Mouse (Mus musculus) cerebellum, postnatal 36 days (tissue): ENCODE measurements around the gene Dchs2.
"Not testable (repeated sequence)": the region's sequence is repeated elsewhere in the genome, so short reads cannot be mapped to it uniquely, and the experiment has no call there.

Experiments used
- DNase-seq, 2 experiments: peaks; one replicate each; pipeline ENCODE4 v3.0.0; 2021 to 2022; ENCODE audit warnings: mixed read lengths in 2 of 2

Dchs2 gene

DNA sequence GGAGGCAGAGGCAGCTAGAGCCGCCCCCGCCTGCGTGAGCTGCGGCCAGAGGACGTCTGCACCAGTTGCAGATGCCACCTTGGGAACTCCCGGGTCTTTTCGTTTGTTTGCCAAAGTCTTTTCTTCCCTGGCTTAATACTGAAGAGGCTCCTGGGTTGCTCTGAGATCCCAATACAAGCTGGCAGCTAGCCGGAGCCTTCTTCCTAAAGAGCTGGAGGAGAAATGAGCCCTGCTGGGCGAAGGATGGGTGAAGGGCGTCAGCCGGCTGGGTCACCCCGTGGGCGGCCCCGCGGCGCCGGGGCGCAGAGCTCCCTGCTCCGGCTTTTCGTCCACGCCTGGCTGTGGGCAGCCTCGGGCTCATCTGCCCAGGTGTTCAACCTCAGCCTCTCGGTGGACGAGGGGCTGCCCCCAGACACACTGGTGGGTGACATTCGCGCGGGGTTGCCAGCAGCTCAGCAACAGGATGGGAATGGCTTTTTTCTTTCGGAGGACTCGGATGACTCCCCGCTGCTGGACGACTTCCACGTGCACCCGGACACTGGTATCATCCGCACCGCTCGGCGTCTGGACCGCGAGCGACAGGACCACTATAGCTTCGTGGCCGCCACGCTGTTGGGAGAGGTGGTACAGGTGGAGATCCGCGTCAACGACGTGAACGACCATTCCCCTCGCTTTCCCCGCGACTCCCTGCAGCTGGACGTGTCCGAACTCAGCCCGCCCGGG is at the start of gene Dchs2:
TSS of gene Dchs2 (plus strand) at position 223 of the 723 bp plus-strand sequence.
- DNase-seq = peak; percentile 5 to 7

DNA sequence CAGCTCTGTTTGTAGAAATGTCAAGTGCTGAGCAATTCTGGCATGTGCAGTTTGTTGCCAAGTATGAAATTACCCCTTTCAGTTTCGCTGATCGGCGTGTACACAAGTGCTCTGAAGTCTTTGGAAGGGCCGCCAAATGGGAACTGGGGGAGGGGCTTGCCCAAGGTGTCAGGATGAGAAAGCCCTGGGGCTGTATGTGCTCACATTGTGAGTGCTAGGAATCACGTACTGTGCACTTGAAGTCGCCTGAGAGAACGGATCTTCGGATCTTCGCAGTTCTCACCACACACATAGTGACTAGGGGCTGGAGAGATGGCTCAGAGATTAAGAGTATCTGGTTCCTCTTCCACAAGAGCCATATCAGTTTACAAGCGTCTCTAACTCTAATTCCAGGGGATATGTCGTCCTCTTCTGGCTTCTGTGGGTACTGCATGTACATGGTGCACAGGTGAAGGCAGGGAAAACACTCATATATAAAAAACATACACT is 47.1 kb upstream of the Dchs2 start:
- DNase-seq = peak; percentile 50 to 59

DNA sequence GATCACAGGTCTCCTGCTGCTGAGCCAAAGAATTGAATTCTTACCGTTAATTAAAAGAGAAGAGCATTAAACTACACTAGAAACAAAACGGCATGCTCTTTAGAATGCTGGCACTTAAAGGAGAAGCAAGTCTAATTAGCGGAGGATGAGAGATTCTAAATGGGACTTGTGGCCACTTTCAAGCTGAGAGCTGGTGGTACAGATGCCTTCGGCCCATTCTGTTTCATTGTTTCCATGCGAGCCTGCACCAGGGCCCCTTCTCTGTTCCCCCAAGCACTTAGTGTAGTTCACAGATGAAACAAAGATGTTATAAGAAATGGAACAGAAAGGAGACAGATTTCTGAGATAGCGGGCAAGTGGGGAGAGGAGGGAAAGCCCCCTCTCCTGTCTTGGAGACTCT is 30.2 kb upstream of the Dchs2 start:
- DNase-seq = no peak

DNA sequence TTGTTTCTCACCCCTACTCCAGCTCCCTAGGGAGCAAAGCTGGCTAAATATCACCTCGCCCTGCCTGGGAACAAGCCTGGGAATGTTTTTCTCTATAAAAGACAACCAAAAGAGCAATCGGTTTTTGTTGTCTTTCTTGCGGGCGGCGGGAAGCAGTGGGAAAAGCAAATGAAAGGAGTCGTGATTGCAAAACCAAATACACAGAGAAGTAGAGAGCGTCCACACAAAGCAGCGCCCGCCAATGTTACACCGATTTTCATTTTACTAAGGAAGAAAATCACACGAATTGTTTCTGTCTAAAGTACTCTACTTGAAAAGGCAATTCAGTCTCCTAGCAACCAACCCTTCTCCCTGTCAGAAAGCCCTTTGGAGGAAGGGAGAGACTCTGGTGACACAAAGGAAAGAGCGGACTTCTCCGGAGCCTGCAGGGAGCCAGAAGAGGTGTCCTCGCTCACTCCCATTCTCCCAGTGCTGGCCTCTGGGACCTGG is 29.2 kb upstream of the Dchs2 start:
- no peak for DNase-seq

DNA sequence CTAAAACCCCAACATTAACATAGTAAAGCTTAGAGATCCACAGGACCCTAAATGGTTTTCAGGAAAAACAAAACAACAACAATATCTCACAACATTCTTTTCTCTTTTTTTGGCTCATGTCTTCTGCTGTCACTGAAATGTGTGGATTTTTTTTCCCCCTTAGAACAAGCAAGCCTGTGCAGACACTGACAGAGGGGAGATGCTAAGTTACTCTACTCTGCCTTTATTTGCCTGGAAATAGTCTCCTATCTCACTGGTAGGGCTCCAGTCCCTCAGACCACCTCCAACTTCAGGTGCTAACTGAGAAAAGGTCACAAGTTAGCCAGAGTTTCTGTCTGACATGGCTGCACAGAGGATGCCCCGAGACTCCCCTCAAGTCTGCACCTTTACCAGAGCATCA is 28.6 kb upstream of the Dchs2 start:
- no peak for DNase-seq

DNA sequence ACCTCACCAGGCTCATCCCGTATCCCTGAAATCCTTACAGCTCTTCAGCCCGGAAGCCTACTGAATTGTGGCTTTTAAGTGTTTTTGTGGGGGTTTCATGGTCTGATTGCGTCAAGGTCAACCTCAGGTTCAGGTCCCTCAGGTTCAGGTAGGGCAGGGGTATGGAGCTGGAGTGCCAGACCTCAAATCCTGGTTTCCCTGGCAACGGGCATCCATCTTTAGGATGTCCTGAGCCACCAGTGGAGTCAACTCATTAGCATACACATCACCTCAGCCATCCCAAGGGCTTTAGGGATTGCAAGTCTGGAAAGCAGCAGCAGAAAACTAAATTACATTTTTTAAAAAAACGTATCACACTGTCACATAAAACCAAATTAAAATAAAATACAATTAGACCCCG is 28.1 kb upstream of the Dchs2 start:
- no peak for DNase-seq

DNA sequence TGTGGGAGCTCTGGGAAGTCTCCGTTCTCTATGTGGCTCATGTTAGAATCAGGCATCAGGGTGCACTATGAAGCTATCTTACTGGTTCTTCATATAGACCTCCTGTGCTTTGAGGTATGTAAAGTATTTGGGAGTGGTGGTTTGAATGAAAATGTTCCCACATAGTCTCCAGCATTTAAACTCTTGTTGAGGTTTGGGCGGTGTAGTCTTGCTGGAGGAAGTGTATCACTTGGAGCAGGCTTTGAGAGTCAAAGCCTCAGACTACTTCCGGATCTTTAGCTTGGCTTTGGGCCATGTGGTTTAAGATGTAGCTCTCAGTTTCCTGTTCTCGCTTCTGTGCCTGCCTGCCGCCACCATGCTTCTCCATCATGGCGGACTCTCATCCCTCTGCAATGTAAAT is 25.5 kb upstream of the Dchs2 start:
- no peak for DNase-seq

DNA sequence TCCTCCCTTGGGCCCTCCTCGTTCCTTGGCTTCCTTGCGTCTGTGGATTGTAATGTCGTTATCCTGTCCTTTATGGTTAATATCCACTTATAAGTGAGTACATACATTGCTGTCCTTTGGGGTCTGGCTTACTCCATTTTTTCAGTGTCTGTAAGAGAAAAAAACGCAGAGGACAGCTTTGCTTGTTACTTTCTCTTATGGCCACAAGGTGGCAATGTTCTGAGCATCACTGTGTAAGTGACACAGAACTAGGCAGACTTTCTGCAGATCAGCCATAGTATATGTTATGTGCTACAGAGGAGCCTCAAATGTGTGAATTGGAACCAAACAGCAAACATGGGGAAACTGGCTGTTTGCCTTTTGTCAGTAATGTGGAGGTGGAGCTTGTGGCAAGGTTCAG is 17.6 kb upstream of the Dchs2 start:
- no peak for DNase-seq

DNA sequence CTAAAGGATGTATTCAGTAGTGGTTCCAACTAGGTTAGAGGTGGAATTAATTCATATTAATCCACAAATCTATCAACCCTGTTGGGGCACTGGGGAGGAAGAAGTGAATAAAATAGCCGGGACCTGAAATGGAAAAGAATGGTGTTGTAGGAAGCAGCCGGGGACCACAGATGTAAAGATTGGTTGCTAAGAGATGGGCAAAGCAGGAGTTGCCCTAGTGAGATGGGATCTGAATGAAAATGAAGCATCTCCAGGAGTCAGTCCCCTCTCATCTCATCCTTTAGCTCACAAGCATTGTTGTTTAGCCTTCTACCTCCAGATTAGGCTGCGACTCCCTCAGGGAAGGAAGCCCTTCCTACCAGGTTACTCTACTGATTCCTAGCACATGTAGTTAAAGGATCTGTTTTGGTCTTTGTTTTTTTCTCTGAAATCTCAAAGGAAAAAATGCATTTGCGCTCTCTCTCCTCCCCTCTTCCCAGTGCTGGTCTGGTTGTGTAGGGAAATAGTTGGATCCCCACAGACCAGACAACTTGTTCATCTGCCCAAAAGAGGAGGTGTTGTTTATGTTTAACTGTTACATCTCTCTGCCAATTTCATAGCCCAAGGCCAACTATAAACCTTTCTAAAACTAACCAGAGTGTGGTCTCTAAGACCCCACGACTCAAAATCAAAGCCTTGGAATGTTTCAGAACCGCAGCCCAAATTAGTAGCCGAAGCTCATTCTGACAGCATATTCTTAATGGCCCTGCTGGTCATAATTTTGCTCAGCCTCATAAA is 16.1 kb upstream of the Dchs2 start:
- DNase-seq = no peak

DNA sequence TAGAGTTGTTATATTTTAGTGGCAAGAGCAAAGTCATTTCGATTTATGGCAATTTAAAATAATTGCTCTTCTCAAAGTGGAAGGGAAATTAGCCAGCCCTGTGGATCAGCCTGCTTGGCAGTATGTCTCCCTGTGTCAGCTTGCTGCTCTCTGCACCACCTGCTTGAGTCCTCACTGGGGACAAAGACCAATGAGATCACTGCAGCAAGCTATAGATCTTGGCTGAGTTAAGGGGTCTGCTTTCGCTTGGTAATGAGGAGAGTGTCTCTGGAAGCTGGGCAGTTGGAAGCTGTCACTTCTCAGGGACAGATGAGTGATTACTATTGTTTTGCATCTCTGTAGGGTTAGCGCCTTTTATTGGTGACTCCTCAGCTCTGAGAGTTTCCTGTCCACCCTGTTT is 14.9 kb upstream of the Dchs2 start:
- DNase-seq = no peak

DNA sequence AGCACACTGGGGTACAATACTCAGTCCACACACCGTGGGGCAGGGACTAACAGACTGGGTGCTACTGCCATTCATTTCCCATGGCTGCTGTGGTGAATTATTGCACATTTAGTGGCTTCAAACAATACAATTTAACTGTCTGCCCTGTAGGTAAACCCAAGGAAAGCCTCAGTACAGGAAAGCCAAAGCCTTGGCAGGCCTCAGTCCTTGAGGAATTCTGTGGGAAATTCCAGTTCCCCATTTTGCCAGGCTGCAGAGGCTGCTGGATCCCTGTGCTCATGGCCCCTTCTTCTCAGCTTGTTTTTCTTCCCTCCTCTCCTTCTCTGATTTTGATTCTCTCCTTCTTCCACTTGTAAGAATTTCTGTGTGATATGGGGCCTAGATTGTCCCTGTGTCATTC is 12.8 kb upstream of the Dchs2 start:
- no peak for DNase-seq

DNA sequence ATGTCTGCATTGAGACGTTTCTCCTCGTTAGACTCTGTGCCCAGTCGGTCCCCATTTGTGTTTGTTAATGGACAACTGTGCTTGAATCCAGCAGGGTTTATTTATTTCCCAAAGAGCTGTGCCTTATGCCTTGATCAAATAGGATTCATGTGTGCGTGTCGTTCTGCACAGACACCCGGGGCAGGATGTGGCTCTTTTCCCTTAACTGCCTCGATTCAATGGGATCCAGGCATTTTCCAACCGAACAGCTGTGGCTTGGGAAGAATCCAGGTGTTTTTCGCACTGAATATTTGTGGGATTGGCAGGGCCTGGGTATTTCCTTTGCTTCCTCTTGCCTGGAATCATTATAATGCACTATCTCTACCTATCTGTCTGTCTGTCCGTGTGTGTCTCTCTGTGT is 10.2 kb upstream of the Dchs2 start:
- no peak for DNase-seq

DNA sequence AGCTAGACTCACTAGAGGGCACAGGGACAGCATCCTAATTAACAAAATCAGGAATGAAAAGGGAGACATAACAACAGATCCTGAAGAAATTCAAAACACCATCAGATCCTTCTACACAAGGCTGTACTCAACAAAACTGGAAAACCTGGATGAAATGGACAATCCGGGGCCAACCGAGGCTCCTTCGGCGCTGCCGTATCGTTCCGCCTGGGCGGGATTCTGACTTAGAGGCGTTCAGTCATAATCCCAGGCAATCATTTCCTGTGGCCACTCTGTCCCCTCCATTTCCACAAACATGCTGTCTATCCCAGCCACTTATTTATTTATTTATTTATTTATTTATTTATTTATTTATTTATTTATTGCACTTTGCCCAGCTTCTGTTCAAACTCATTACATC is 3.8 kb upstream of the Dchs2 start:
- DNase-seq = not testable (repeated sequence)

DNA sequence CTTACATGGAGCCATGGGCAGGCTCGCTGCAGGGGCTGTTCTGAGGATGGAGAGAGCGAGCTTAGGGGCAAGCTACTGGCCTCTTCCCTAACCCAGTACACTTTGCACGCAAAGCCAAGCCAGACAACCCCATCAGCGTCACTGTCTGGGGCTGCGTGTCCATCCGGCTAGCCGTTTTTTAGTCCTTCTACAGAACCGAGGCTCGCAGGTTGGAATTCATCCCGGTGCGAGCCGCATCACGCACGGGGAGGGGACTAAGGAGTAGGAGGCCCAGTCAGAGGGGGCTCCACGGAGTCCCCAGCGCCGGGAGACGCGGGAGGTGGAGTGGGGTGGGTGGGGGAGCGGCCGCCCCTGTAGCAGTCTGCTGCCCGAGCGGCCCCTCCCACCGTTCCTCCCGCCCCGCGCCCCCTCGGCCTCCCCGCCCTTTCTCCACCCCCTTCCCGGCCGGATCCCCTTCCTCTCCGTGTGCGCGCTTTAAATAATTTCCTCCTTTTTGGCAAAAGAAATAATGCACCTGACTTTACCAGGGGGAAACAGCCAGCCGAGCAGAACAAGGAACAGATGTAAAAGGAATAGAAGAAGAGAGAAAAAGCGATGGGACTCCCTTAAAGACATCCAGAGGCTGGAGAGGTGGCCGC is 541 bp upstream of the Dchs2 start:
- DNase-seq = peak in 1 of 2 experiments; percentile 8

DNA sequence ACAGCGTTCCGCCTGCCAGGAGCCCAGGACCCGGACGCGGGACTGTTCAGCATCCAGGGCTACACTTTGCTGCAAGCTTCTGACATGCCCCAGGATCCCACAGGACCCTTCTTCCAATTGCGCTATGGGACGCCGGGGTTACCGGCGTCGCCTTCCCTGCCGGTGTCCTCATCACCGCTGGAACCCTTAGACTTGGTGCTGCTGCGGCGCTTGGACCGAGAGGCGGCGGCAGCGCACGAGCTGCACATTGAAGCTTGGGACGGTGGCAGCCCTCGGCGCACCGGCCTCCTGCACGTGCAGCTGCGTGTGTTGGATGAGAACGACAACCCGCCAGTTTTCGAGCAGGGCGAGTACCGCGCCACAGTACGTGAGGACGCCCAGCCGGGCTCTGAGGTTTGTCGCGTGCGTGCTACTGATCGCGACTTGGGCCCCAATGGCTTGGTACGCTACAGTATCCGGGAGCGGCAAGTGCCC is 738 bp downstream of the Dchs2 start:
- peak in 1 of 2 experiments; percentile 9 for DNase-seq

DNA sequence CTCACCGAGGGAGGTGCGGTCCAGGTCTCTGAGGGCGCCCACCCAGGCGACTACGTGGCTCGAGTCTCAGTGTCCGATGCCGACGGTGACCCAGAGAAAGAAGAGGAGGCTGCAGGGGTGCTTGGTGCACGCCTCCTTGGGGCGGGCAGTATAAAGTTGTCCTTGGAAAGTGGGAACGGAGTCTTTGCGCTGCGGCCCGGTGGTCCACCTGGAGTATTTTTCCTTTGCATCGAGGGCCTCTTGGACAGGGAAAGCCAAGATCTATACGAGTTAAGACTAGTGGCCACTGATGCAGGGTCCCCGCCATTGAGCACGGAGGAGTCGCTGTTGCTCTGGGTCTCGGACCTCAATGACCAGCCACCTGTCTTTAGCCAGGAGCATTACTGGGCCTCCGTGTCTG is 1.4 kb downstream of the Dchs2 start:
- no peak for DNase-seq

DNA sequence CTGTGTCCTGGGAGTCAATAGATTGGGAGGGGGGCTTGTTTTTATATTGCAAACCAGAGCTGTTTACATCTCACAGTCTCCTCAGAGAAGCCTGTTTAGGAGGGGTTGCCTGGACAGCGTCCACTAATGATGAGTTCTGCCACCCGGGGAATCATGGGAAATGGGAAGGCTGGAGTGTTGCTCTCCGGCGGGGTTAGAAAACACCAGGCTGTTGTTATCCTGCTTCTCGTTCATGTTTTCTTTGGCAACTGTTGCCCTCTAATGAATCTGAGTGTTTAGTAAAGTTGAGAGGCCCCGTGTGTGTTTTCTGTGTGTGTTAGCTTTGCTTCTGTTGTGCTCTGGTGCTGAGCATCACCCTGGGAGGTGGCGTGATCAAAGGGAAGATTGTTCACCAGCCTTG is 8.7 kb downstream of the Dchs2 start:
- no peak for DNase-seq

DNA sequence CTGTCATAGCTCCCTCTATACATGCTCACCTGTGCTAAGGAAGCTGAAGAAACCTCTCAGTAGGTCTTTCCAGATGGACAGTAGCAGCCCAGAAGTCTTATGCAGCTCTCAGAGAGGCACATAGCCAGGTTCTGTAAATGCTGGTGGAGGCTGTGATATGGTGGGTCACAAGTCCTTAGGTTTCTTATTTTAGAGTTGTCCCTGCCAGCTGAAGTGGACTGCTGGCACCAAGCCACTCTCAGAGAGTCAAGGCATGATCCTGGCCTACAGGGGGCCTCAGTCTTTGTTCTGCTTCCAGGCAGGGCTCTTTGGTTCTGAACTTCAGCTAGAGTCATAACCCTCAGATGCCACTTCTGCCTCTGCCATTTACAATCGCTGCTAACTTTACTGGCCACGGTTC is 11.1 kb downstream of the Dchs2 start:
- no peak for DNase-seq

DNA sequence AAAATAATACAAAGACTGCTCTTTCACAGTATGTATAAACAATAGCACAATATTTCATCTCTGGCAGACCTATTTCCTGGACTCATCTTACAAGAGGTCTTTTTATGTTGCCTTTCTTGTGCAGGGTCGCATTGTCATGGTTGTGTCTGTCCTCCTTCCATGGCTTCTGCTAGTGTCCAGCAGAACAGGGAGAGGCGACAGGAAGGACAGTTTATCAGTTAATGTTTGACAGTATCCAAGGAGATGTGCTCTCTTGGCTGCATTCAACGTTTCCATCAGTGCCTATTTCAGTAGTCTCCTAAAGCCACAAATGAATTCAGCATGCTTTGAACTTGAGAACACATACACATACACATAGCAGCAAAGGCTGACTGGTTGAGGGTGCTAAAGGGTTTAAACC is 17.9 kb downstream of the Dchs2 start:
- no peak for DNase-seq

DNA sequence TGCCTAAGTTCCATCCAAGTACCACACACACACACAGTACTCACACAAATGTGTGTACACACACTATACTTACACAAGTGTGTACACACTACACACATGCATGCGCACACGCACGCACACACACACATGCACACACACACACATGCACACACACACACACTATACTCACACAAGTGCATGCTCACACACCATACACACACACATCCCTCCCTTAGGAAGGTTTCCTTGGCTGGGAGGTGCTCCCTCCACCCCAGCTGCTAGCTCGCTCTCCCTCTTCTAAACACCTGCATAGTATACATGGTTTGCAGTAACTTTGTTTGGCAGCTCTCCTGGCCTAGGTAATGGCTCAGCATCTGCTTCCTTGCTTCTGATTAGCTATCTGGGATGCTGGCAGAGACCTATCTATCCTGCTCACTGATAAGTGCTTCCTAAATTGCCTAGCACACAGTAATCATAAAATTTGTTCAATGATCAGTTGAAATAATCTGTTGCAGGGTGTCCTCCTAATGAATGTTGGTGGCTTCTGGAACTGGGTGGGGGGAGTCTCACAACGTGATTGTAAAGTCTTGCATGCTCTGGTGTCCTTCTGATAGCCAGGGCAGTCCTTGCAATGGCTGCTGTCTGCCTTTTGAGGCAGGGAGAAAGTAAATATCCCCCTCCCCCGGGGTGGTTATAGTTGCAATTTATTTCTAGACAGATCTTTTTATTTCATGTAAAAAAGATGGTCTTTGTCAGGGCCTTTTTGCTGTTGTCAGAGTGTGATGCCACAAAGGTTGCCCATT is 19.7 kb downstream of the Dchs2 start:
- no peak for DNase-seq

DNA sequence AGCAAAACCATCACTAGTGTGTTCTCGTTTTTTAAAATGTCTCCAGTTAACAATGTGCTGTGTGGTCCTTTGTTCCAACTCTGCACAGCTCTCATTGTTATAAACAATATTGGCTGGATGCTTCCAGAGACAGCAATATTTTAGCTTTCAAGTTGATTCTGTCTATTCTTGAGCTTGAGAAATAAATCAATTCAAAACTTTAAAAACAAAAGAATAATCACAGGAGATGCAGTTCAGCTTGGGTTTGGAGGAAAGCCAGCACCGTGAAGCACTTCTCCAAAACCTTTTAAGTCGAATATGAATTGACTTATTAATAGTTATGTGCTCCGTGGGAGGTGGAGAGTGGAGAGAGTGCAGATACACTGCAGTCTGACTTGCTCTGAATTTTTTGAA is 20.3 kb downstream of the Dchs2 start:
- DNase-seq = no peak

DNA sequence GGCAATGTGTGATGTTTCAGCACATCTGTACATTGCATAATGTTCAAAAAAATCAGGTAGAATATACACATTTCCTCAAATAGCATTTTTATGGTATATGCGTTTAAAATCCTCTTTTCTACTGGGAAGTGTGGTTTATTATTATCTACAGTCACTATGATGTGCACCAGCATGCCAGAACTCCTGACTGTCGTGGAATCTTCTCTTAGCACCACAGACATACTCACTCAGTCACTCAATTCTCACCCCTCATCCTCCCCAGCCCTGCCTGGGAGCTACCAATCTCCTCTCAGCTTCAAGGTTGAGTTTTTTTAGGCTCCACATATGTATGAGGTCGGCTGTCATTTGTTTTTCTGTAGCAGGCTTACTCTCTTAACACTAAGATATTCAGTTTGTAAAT is 20.8 kb downstream of the Dchs2 start:
- DNase-seq = no peak

DNA sequence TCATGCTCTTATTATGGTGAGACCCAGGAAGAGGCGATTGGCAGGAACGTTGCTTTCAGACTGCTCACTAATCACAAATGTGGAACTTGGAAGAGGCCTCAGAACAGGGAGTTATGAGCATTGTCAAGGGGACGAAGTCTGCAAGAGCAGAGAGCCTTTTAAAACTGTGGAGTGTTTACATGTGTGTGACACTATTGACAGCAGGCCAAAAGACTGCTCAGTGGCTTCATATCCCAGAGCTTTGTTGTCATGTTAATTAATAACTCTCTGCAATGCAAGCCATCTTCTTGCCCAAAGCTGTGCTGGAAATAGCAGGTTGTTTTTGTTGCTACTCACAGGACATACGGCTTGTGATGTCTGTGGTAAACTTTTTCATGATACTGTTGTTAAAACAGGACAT is 27.9 kb downstream of the Dchs2 start:
- DNase-seq = no peak
